In the genomic region with DNA sequence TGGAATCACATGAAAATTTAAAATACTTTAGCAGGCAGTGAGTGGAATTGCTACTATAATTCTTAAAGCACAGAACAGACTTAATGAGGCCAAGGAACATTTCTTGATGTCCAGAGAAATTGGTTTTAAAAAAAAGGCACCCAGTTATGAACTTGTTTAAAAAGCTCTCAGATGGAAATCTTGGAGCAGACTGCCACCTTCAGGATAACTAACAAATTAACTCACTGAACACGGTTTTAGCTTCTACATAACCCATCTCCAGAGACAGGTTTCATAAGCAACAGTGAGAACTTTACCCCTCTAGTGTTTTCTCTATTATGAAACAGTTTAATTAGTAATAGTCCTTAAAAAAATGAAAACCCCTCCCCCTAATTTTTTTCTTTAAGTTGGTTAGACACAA, we compare ENCODE assay signal across 8 mouse cellular contexts. TPM values are rescaled to one million over a fixed set of nuclear protein-coding genes. Genes with fewer than 3 reads are reported as not detected.
DNase-seq lines count a peak whose midpoint lies in the region; ATAC-seq and TF ChIP-seq lines count a peak whose summit lies in the region.

No protein-coding gene starts in this region.

- H3K27me3 ChIP-seq in thymus, adult 2 months (ENCODE audit: control insufficient read depth, insufficient read depth, low read length): no peaks in the 10 kb centered on the region
- no peaks in the 10 kb centered on the region for H3K27me3 ChIP-seq in forebrain, embryonic 12.5 days
- H3K27me3 ChIP-seq in midbrain, embryonic 16.5 days (ENCODE audit: control insufficient read depth, insufficient read depth, low read depth, low read length): no peaks in the 10 kb centered on the region

- no peak overlapping the region for H3K9ac ChIP-seq in forebrain, embryonic 12.5 days
- H3K9ac ChIP-seq in midbrain, embryonic 16.5 days (ENCODE audit: low read depth, low read length): no peak overlapping the region

- H3K9me3 ChIP-seq in forebrain, embryonic 12.5 days: no peaks in the 10 kb centered on the region
- no peaks in the 10 kb centered on the region for H3K9me3 ChIP-seq in midbrain, embryonic 16.5 days (replicated peaks; ENCODE audit: control insufficient read depth, low read length, poor library complexity, severe bottlenecking)

- no peak for ATAC-seq in forebrain, embryonic 12.5 days (ENCODE audit: low FRiP score)
- peak; percentile 36; the same call in 1 of the 2 replicates for ATAC-seq in midbrain, embryonic 16.5 days

- peak; percentile 10 for DNase-seq in cerebellum, adult 11 months
- DNase-seq in cerebellum, adult 11-12 months: no peak
- DNase-seq in thymus, postnatal 0 days (ENCODE audit: low spot score): peak; percentile 56
- DNase-seq in thymus, adult 2 months: no peak
- DNase-seq in layer of hippocampus, adult 9-11 months: peak; percentile 27
- no peak for DNase-seq in gastrocnemius, postnatal 25 days

- no peak overlapping the region for H3K4me3 ChIP-seq in thymus, adult 2 months (ENCODE audit: control insufficient read depth, insufficient read depth, low read length)
- no peak overlapping the region for H3K4me3 ChIP-seq in forebrain, embryonic 12.5 days (replicated peaks)
- H3K4me3 ChIP-seq in midbrain, embryonic 16.5 days (ENCODE audit: low read depth, low read length): no peak overlapping the region

- H3K27ac ChIP-seq in thymus, adult 2 months (ENCODE audit: control insufficient read depth, insufficient read depth, low read length): no peak overlapping the region
- H3K27ac ChIP-seq in forebrain, embryonic 12.5 days: no peak overlapping the region
- no peak overlapping the region for H3K27ac ChIP-seq in midbrain, embryonic 16.5 days (ENCODE audit: low read length)

- no peak for TF ChIP-seq POLR2A in thymus, adult 2 months (IDR thresholded peaks at IDR 0.05; ENCODE audit: control insufficient read depth, extremely low read depth, insufficient read depth, low read length, poor library complexity)

- peaks cover 4% of the 10 kb centered on the region for H3K4me1 ChIP-seq in thymus, adult 2 months (replicated peaks; ENCODE audit: control insufficient read depth, insufficient read depth, low read length)
- peaks cover 8% of the 10 kb centered on the region for H3K4me1 ChIP-seq in forebrain, embryonic 12.5 days
- H3K4me1 ChIP-seq in midbrain, embryonic 16.5 days (ENCODE audit: control insufficient read depth, insufficient read depth, low read length): peaks cover 10% of the 10 kb centered on the region

- no peak for TF ChIP-seq CTCF in thymus, adult 2 months (IDR thresholded peaks at IDR 0.05; ENCODE audit: borderline replicate concordance, control insufficient read depth, extremely low read depth, insufficient read depth, low read length, poor library complexity)

- WGBS in thymus, adult 2 months: 0% methylated on average over 1 of the region's 1 CpGs
- WGBS in forebrain, embryonic 12.5 days: 0% methylated on average over 1 of the region's 1 CpGs
- 0% methylated on average over 1 of the region's 1 CpGs for WGBS in midbrain, embryonic 16.5 days

- no peaks in the 10 kb centered on the region for H3K36me3 ChIP-seq in thymus, adult 2 months (ENCODE audit: control insufficient read depth, insufficient read depth, low read length)
- peaks cover 14% of the 10 kb centered on the region for H3K36me3 ChIP-seq in forebrain, embryonic 12.5 days (replicated peaks)
- peaks cover 6% of the 10 kb centered on the region for H3K36me3 ChIP-seq in midbrain, embryonic 16.5 days (ENCODE audit: control insufficient read depth, insufficient read depth, low read length)

- H3K4me2 ChIP-seq in forebrain, embryonic 12.5 days: peak overlapping the region; percentile 69; the same call in 1 of the 2 replicates
- peak overlapping the region; percentile 62 for H3K4me2 ChIP-seq in midbrain, embryonic 16.5 days (ENCODE audit: low read length)

RNA-seq across cellular contexts. Expression of gene Ndufaf4, which starts 1.1 kb away (rescaled TPM):
- 54.6 and 55.1 TPM in 2 replicates for polyA plus RNA-seq in thymus, postnatal 0 days (2015; fragmentation: Nextera tagmentation; extraction: Ambion mirVana)
- polyA plus RNA-seq in thymus, adult 2 months (2012; rRNA removed): 2.6 and 2.8 TPM in 2 replicates
- 59.8 and 65.6 TPM in 2 replicates for polyA plus RNA-seq in forebrain, embryonic 12.5 days (2016; fragmentation: Nextera tagmentation; extraction: Ambion mirVana)
- polyA plus RNA-seq in midbrain, embryonic 16.5 days (2015; fragmentation: Nextera tagmentation; extraction: Ambion mirVana): 65.4 and 65.6 TPM in 2 replicates
- total RNA-seq in gastrocnemius, postnatal 25 days (2021): 10 to 100 TPM; 44.3 to 51.5 TPM

RNA-seq across cellular contexts. Expression of gene Klhl32, which starts 45.9 kb away (rescaled TPM):
- 0.57 and 0.79 TPM in 2 replicates for polyA plus RNA-seq in thymus, postnatal 0 days (2015; fragmentation: Nextera tagmentation; extraction: Ambion mirVana)
- polyA plus RNA-seq in thymus, adult 2 months (2012; rRNA removed): 0.34 and 0.49 TPM in 2 replicates
- 10.5 and 11.6 TPM in 2 replicates for polyA plus RNA-seq in forebrain, embryonic 12.5 days (2016; fragmentation: Nextera tagmentation; extraction: Ambion mirVana)
- 29.4 and 36.4 TPM in 2 replicates for polyA plus RNA-seq in midbrain, embryonic 16.5 days (2015; fragmentation: Nextera tagmentation; extraction: Ambion mirVana)
- under 1 TPM; 0.08 to 0.15 TPM for total RNA-seq in gastrocnemius, postnatal 25 days (2021)

Comparison
In these comparisons a context has a peak if more than half of its experiments do, and no peak if none do; other contexts are left out.
1. DNase-seq: peak in cerebellum, adult 11 months (single experiment), thymus, postnatal 0 days (single experiment) and layer of hippocampus, adult 9-11 months (single experiment); none in cerebellum, adult 11-12 months (single experiment), thymus, adult 2 months (single experiment) and gastrocnemius, postnatal 25 days (single experiment).
2. RNA of gene Ndufaf4, which starts 1.1 kb away (polyA plus RNA-seq): 65.4 to 65.6 TPM in midbrain, embryonic 16.5 days, 59.8 to 65.6 TPM in forebrain, embryonic 12.5 days and 54.6 to 55.1 TPM in thymus, postnatal 0 days; 2.6 to 2.8 TPM in thymus, adult 2 months; every median in the first group is over 10 times any median in the second.